ENCODE assay signal across 30 mouse cellular contexts in the genomic region with DNA sequence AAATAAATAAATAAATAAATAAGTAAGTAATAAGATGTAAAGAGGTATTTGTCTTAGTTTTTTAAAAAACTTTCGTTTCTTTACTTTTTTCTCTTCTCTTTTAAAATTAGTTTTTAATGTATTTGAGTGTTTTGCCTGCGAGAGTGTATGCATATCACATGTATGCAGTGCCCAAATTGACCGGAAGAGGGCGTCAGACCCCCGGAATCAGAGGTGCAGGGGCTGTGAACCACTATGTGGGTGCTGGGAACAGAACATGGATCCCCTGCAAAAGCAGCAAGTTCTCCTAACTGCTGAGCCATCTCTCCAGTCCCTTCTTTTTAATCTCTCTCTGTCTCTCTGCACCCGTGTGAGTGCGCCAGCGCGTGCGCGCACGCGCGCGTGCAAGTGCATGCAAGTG.
DNase-seq lines count a peak whose midpoint lies in the region; ATAC-seq and TF ChIP-seq lines count a peak whose summit lies in the region.
"Had no signal": no experiment of that assay in that cellular context is flagged by ENCODE, and none has a peak within 500 bp of the region (broad histone marks: within the 10 kb centered on the region; RNA-seq: fewer than 3 reads in every experiment).

No protein-coding gene starts in this region.

- H3K36me3 ChIP-seq in liver, postnatal 0 days (replicated peaks; ENCODE audit: insufficient read depth, low read length), result no peaks in the 10 kb centered on the region
- no peaks in the 10 kb centered on the region for H3K36me3 ChIP-seq in E14TG2a.4 (ENCODE audit: insufficient read depth, low read length)
- no peaks in the 10 kb centered on the region for H3K36me3 ChIP-seq in MEL (ENCODE audit: control insufficient read depth in 1 of 2, insufficient read depth in 2 of 2, low read length in 2 of 2)
- H3K36me3 ChIP-seq: forebrain, embryonic 12.5 days; forebrain, embryonic 15.5 days; heart, embryonic 13.5 days had no signal

- no peak overlapping the region for H3K27ac ChIP-seq in liver, postnatal 0 days (ENCODE audit: low read depth)
- no peak overlapping the region for H3K27ac ChIP-seq in MEL (ENCODE audit: control insufficient read depth, low read depth, low read length)
- H3K27ac ChIP-seq: forebrain, embryonic 12.5 days; forebrain, embryonic 15.5 days; heart, adult 2 months; heart, embryonic 10.5 days; heart, embryonic 13.5 days; hindbrain, embryonic 14.5 days; hindbrain, postnatal 0 days had no signal

- H3K4me1 ChIP-seq in liver, postnatal 0 days (ENCODE audit: insufficient read depth), result no peaks in the 10 kb centered on the region; the same call in 1 of the 2 replicates
- H3K4me1 ChIP-seq in E14TG2a.4 (replicated peaks; ENCODE audit: low read depth, low read length) (peaks cover 23% of the 10 kb centered on the region), MEL (ENCODE audit: control insufficient read depth in 1 of 2, insufficient read depth in 2 of 2, low read length in 2 of 2) (no peaks in the 10 kb centered on the region)

- no peak for TF ChIP-seq POLR2A in MEL (IDR thresholded peaks at IDR 0.05; ENCODE audit: control insufficient read depth in 1 of 2, insufficient read depth in 1 of 2, low read depth in 1 of 2, low read length in 2 of 2, poor library complexity in 1 of 2)

- H3K9me3 ChIP-seq in liver, postnatal 0 days (ENCODE audit: low read length), result no peaks in the 10 kb centered on the region
- no peaks in the 10 kb centered on the region for H3K9me3 ChIP-seq in E14TG2a.4 (ENCODE audit: low read length)
- H3K9me3 ChIP-seq in MEL (replicated peaks; ENCODE audit: insufficient read depth, low read length), result no peaks in the 10 kb centered on the region
- H3K9me3 ChIP-seq: forebrain, embryonic 15.5 days had no signal

- no peak overlapping the region for H3K4me3 ChIP-seq in liver, postnatal 0 days (ENCODE audit: low read depth, low read length)
- H3K4me3 ChIP-seq in E14TG2a.4 (replicated peaks; ENCODE audit: low read length) (peak overlapping the region; percentile 52), MEL (ENCODE audit: control insufficient read depth in 1 of 2, insufficient read depth in 1 of 2, low read depth in 2 of 2, low read length in 2 of 2) (no peak overlapping the region)
- H3K4me3 ChIP-seq: embryonic facial prominence, embryonic 12.5 days; erythroblast, embryonic 14.5 days; forebrain, embryonic 12.5 days; forebrain, embryonic 15.5 days; heart, adult 2 months; heart, embryonic 10.5 days; heart, embryonic 13.5 days had no signal

- WGBS in liver, postnatal 0 days (ENCODE audit: insufficient replicate concordance), result 86% methylated on average over 15 of the region's 15 CpGs

- H3K9ac ChIP-seq in liver, postnatal 0 days (replicated peaks), result no peak overlapping the region
- H3K9ac ChIP-seq in MEL (ENCODE audit: control insufficient read depth, low read depth, low read length, poor library complexity, severe bottlenecking), result no peak overlapping the region
- H3K9ac ChIP-seq: embryonic facial prominence, embryonic 12.5 days; forebrain, embryonic 12.5 days; forebrain, embryonic 15.5 days; heart, embryonic 13.5 days; hindbrain, embryonic 14.5 days had no signal

- 0 out of 2 replicates have a peak, but pooled peaks have one; percentile 2 for TF ChIP-seq CTCF in liver, postnatal 0 days (IDR thresholded peaks at IDR 0.05; ENCODE audit: low read depth)
- TF ChIP-seq CTCF in E14TG2a.4 (conservative IDR thresholded peaks at IDR 0.05; ENCODE audit: low read length) (peak; percentile 81), MEL (IDR thresholded peaks at IDR 0.05 in 2 of 3, conservative IDR thresholded peaks at IDR 0.05 in 1 of 3; ENCODE audit: control insufficient read depth in 1 of 3, insufficient read depth in 1 of 3, low read depth in 2 of 3, low read length in 3 of 3, poor library complexity in 1 of 3, severe bottlenecking in 1 of 3) (peak in 2 of 3 experiments; percentile 8 to 11; a peak in 1 of 6 replicates)

- TF ChIP-seq EP300 in liver, postnatal 0 days (IDR thresholded peaks at IDR 0.05; ENCODE audit: low read depth), result no peak
- no peak for TF ChIP-seq EP300 in MEL (IDR thresholded peaks at IDR 0.05; ENCODE audit: low read depth in 1 of 2, low read length in 2 of 2)

- H3K79me2 ChIP-seq in MEL (ENCODE audit: control insufficient read depth, insufficient read depth, low read length, poor library complexity), result no peaks in the 10 kb centered on the region

- ATAC-seq in liver, postnatal 0 days, result no peak
- ATAC-seq in megakaryocyte progenitor cell, adult 5-6 weeks (replicated peaks; ENCODE audit: poor library complexity), result no peak
- ATAC-seq: activated CD4-positive, CD25-positive, alpha-beta regulatory T cell, adult 4 months; forebrain, embryonic 15.5 days; hindbrain, postnatal 0 days; inflammation-experienced regulatory T-cells, adult 6 months; intestine, embryonic 16.5 days; Patski had no signal

- DNase-seq in liver, postnatal 0 days, result no peak
- DNase-seq in liver (no peak), MEL (ENCODE audit: low read depth, low spot score) (no peak)
- no peak for DNase-seq in layer of hippocampus, adult 18-20 months (ENCODE audit: low spot score in 2 of 2)
- DNase-seq: adrenal gland, adult 8-10 months; adrenal gland, postnatal 25 days; B cell, adult 2 months; cerebellum, adult 11-12 months; cerebellum, adult 8-10 months; cerebellum, postnatal 10 days; cerebellum, postnatal 36 days; gastrocnemius, postnatal 10 days; gastrocnemius, postnatal 36 days; heart, adult 2 months; heart, postnatal 14 days; heart, postnatal 4 days had no signal

- no peak for TF ChIP-seq RAD21 in MEL (IDR thresholded peaks at IDR 0.05; ENCODE audit: low read depth, low read length)

- H3K27me3 ChIP-seq in liver, postnatal 0 days (ENCODE audit: insufficient read depth, low read length), result no peaks in the 10 kb centered on the region
- H3K27me3 ChIP-seq in E14TG2a.4 (ENCODE audit: insufficient read depth, low read length), result peaks cover 7% of the 10 kb centered on the region
- peaks cover 0 to 2% of the 10 kb centered on the region in 2 experiments; a peak in 2 of 4 replicates for H3K27me3 ChIP-seq in MEL (ENCODE audit: control insufficient read depth in 1 of 2, insufficient read depth in 2 of 2, low read length in 2 of 2)
- H3K27me3 ChIP-seq: embryonic facial prominence, embryonic 12.5 days; forebrain, embryonic 12.5 days; forebrain, embryonic 15.5 days; heart, embryonic 13.5 days had no signal

- no peak overlapping the region for H3K4me2 ChIP-seq in liver, postnatal 0 days (ENCODE audit: low read depth, low read length)
- H3K4me2 ChIP-seq: embryonic facial prominence, embryonic 12.5 days; forebrain, embryonic 12.5 days; forebrain, embryonic 15.5 days; heart, embryonic 13.5 days; hindbrain, embryonic 14.5 days had no signal

TF ChIP-seq in MEL, 35 proteins besides CTCF, POLR2A, EP300 and RAD21:
- TF ChIP-seq MXI1 (IDR thresholded peaks at IDR 0.05; ENCODE audit: low read depth, low read length) (no peak), USF2 (IDR thresholded peaks at IDR 0.05; ENCODE audit: borderline replicate concordance in 1 of 2, insufficient read depth in 1 of 2, low read depth in 1 of 2, low read length in 2 of 2) (no peak), HCFC1 (IDR thresholded peaks at IDR 0.05; ENCODE audit: low read depth, low read length) (no peak), TAL1 (IDR thresholded peaks at IDR 0.05; ENCODE audit: low read length) (no peak), MYC (IDR thresholded peaks at IDR 0.05; ENCODE audit: low read depth, low read length) (no peak), POLR2AphosphoS2 (IDR thresholded peaks at IDR 0.05; ENCODE audit: low read length) (no peak)

Comparison
In these comparisons a context has a peak if more than half of its experiments do, and no peak if none do; other contexts are left out.
1. CTCF ChIP-seq: peak in every context shown above with its lines; median percentile 81 in E14TG2a.4; 10 in MEL; 2 in liver, postnatal 0 days.